Comparison of ENCODE assay signal across 10 mouse cellular contexts in the genomic region with DNA sequence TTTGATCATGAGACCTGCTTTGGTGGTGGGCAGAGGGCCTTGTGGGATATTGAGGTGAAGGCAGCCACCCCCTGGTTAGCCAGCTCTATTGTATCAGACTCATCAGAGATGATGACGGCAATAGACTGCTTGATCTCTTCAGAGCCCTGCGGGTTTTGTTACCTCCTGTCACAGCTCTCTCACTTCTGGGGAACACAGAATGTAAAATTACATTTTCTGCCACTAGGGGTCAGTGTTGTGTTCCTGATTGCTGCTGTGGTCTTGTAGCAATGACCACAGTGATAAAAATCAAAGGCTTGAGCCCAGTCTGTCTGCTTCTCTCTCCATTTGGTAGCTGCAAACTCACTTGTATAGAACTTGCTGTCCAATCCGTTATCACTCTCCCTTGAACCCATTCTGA.
DNase-seq lines count a peak whose midpoint lies in the region; ATAC-seq and TF ChIP-seq lines count a peak whose summit lies in the region.
"Had no signal": no experiment of that assay in that cellular context is flagged by ENCODE, and none has a peak within 500 bp of the region (broad histone marks: within the 10 kb centered on the region; RNA-seq: fewer than 3 reads in every experiment).

No protein-coding gene starts in this region.

- no peak for TF ChIP-seq EP300 in lung, postnatal 0 days (IDR thresholded peaks at IDR 0.05)

- peak; percentile 68 for TF ChIP-seq CTCF in E14TG2a.4 (conservative IDR thresholded peaks at IDR 0.05; ENCODE audit: low read length)
- TF ChIP-seq CTCF in lung, postnatal 0 days (IDR thresholded peaks at IDR 0.05), result peak; percentile 86

- H3K27me3 ChIP-seq in E14TG2a.4 (ENCODE audit: insufficient read depth, low read length), result no peaks in the 10 kb centered on the region
- H3K27me3 ChIP-seq in lung, postnatal 0 days (replicated peaks; ENCODE audit: insufficient read depth, low read length), result no peaks in the 10 kb centered on the region
- H3K27me3 ChIP-seq: limb, embryonic 15.5 days had no signal

- DNase-seq in adrenal gland, postnatal 10 days, result peak; percentile 60
- DNase-seq in adrenal gland, postnatal 4 days (ENCODE audit: low spot score in 2 of 2), result no peak
- peak; percentile 79 for DNase-seq in cerebellum, adult 9-10 months
- DNase-seq in frontal cortex, postnatal 14 days (ENCODE audit: low spot score in 2 of 2), result peak; percentile 11 to 41
- peak; percentile 43 to 64 for DNase-seq in kidney, postnatal 36 days
- peak; percentile 68 for DNase-seq in lung, postnatal 0 days (ENCODE audit: low spot score)
- DNase-seq in right cerebral cortex, adult 2 months (ENCODE audit: low spot score in 2 of 2), result peak; percentile 72 to 80

- H3K9me3 ChIP-seq in E14TG2a.4 (ENCODE audit: low read length), result peaks cover 10% of the 10 kb centered on the region
- no peaks in the 10 kb centered on the region for H3K9me3 ChIP-seq in lung, postnatal 0 days (ENCODE audit: low read length)
- H3K9me3 ChIP-seq: limb, embryonic 15.5 days had no signal

- no peaks in the 10 kb centered on the region for H3K36me3 ChIP-seq in E14TG2a.4 (ENCODE audit: insufficient read depth, low read length)
- H3K36me3 ChIP-seq in lung, postnatal 0 days (ENCODE audit: insufficient read depth, low read length), result no peaks in the 10 kb centered on the region
- H3K36me3 ChIP-seq: G1E; limb, embryonic 15.5 days had no signal

- H3K4me2 ChIP-seq in lung, postnatal 0 days (replicated peaks; ENCODE audit: low read depth, low read length), result no peak overlapping the region
- H3K4me2 ChIP-seq: limb, embryonic 15.5 days had no signal

- ATAC-seq in lung, postnatal 0 days, result no peak

- no peak overlapping the region for H3K9ac ChIP-seq in lung, postnatal 0 days (replicated peaks; ENCODE audit: low read depth)
- H3K9ac ChIP-seq: limb, embryonic 15.5 days had no signal

- no peak overlapping the region for H3K27ac ChIP-seq in lung, postnatal 0 days (ENCODE audit: low read length)
- H3K27ac ChIP-seq: limb, embryonic 15.5 days had no signal

- no peak overlapping the region for H3K4me3 ChIP-seq in E14TG2a.4 (replicated peaks; ENCODE audit: low read length)
- no peak overlapping the region for H3K4me3 ChIP-seq in lung, postnatal 0 days (ENCODE audit: low read depth, low read length)
- H3K4me3 ChIP-seq: limb, embryonic 15.5 days had no signal

- peaks cover 37% of the 10 kb centered on the region for H3K4me1 ChIP-seq in E14TG2a.4 (replicated peaks; ENCODE audit: low read depth, low read length)
- H3K4me1 ChIP-seq in lung, postnatal 0 days (ENCODE audit: insufficient read depth, low read depth, low read length), result no peaks in the 10 kb centered on the region
- H3K4me1 ChIP-seq: limb, embryonic 15.5 days had no signal

- WGBS in lung, postnatal 0 days, result 6% methylated on average over 3 of the region's 3 CpGs

Comparison
In these comparisons a context has a peak if more than half of its experiments do, and no peak if none do; other contexts are left out.
1. DNase-seq: peak in adrenal gland, postnatal 10 days (single experiment), cerebellum, adult 9-10 months (single experiment), frontal cortex, postnatal 14 days (2 of 2), kidney, postnatal 36 days (2 of 2), lung, postnatal 0 days (single experiment) and right cerebral cortex, adult 2 months (2 of 2); none in adrenal gland, postnatal 4 days (0 of 2).